Mouse (Mus musculus) CD4-positive, CD25-positive, alpha-beta regulatory T cell, adult 4 months (primary cell): ENCODE data around the gene Nanos1. TPM values are rescaled to one million over a fixed set of nuclear protein-coding genes. Genes with fewer than 3 reads are reported as not detected.

Experiments used
- ATAC-seq: one replicate; pipeline ENCODE4 v1.8.0; 2017
- polyA plus RNA-seq, 2 experiments: library from polyadenylated mRNA; unstranded; fragments of 100-300 nt; shearing (Covaris generic); gene quantifications; one replicate each; pipeline ENCODE4 v1.2.1; 2017

Gene Nanos1
- polyA plus RNA-seq, 2 experiments from 2014 or later: 0.79 to 1.2 TPM

- ATAC-seq: no peak
These were observed 33.7 kb downstream of the Nanos1 start for GRCm38 (mm10) chr19:60789452-60789851.

DNA sequence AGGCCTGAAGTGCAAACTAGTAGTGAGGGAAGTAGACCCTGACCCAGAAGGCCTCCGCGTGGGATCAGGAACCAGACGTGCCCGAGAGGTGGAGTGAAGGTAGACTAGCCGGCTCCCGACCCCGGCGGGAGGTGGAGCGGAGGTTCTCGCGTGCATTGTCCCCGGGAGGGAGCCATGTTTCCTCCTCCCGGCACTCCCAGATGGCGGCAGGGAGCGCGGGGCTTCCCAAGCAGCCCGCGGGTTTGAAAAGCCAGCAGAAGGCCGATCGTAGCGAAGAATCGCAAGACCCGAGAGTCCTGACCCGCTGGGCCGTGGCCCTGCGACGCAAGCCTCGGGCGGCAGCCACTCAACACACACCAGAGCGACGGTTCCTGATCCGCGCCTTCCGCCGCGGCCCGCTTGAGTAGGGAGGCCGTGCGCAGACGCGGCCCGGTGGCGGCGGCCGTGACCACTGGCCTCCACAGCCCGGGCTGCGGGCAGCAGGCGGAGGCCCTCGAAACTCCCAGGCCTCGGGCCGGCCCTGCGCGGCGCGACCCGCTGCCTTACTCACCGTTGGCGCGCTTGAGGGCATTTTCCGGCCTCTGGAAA is 34.2 kb downstream of the Nanos1 start:
- ATAC-seq: peak; percentile 47

GRCm38 (mm10) chr19:60790551-60791161 is 34.9 kb downstream of the Nanos1 start, which contains the start of gene Eif3a:
Gene Eif3a, minus strand, starts transcription at chr19:60790658.
- peak; percentile 86 for ATAC-seq

DNA sequence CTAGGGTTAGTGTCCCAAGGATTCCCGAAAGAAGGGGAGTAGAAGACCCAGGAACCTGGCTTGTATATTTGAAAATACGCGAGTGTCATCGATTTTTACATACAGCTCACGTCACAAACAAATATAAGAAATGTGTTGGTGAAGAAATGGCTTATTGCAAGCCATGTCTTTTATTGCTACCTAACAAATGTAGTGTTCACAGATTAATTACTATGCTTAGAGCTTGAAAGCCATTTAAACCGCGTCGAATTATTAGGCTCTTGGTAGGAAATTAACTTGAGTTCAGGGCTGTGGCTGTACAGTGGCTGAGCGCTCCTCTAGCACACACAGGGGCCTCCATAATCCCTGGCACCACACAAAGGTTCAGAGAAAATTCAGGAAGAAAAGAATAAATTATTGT is 35.4 kb downstream of the Nanos1 start:
- no peak for ATAC-seq

GRCm38 (mm10) chr19:60793170-60793707 is 37.5 kb downstream of the Nanos1 start:
- ATAC-seq: no peak

- ATAC-seq: no peak
These were observed 39.5 kb downstream of the Nanos1 start for GRCm38 (mm10) chr19:60795244-60795643.

GRCm38 (mm10) chr19:60797415-60797814 is 41.6 kb downstream of the Nanos1 start:
- ATAC-seq: no peak

DNA sequence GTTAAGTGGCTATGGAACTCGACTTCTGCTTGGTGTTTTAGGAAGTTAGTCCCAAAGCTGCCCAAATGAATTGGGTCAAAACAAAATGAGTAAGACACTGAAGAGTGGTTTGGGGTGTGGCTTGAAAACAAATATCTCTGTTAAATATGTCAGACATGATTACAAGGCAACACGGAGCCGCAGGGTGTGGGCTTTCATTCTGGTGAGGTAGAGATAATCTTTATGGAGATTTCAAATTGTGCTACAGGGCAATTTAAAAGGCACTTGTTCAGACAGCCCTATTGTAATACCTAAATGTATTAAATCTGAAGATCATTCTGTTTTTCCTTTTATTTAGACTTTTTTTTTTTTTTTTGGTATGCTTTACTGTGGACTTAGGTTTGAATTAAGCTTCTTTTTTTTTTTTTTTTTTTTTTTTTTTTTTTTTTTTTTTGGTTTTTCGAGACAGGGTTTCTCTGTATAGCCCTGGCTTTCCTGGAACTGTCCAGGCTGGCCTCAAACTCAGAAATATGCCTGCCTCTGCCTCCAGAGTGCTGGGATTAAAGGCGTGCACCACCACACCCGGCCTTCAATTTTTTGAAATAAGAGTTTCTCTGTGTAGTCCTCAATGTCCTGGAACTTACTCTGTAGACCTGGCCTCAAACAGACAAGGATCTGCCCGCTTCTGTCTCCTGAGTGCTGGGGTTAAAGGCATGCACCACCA is 44.2 kb downstream of the Nanos1 start:
- ATAC-seq: no peak

GRCm38 (mm10) chr19:60804903-60805302 is 49.1 kb downstream of the Nanos1 start:
- no peak for ATAC-seq

Other genes with a start within 250 kb of the Nanos1 start
- 10 to 100 TPM; 27.7 to 33.3 TPM for gene Cacul1, start 175.0 kb upstream of the Nanos1 start, polyA plus RNA-seq
- 100 to 1,000 TPM; 110 to 125 TPM for gene Eif3a, start 34.7 kb downstream of the Nanos1 start, polyA plus RNA-seq
- gene Fam45a, start 55.6 kb downstream of the Nanos1 start, polyA plus RNA-seq: 10 to 100 TPM; 56.0 to 64.3 TPM
- 1 to 10 TPM; 3.9 to 4.6 TPM for gene Sfxn4, start 105.5 kb downstream of the Nanos1 start, polyA plus RNA-seq
- 100 to 1,000 TPM; 119 to 123 TPM for gene Prdx3, start 118.6 kb downstream of the Nanos1 start, polyA plus RNA-seq
- 1 to 10 TPM; 1.8 to 2.5 TPM for gene Grk5, start 133.8 kb downstream of the Nanos1 start, polyA plus RNA-seq